Mouse (Mus musculus) megakaryocyte, embryonic 14.5 days (primary cell): ENCODE data around the gene Slit2.

Experiments
- FLI1 ChIP-seq: IDR thresholded peaks from 2 replicates; pipeline ENCODE4 v1.6.1; 2012; ENCODE audit warnings: low read length, inconsistent platforms, mixed read lengths
- GATA1 ChIP-seq: IDR thresholded peaks from 3 replicates; pipeline ENCODE4 v1.6.1; 2012; ENCODE audit warnings: mixed read lengths, low read length, inconsistent platforms, borderline replicate concordance

DNA sequence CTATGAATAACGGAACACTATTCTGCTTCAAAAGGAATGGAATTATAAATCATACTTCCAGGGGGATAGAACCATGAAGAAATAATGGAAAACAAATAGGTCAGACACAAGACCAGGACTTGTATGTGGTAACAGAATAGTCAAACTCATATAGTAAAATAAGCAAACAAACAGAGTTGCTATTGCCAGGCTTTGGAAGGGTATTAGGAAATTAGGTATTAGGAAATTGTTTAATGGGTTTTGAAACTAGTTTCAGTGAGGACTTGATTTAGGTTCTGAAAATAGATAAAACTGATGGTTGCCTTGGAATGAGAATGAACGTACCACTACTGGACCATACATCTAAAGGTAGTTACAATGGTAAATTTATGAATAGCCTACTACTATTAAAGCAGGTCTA, 346.8 kb downstream of the Slit2 start:
- TF ChIP-seq GATA1 (no peak), FLI1 (no peak)
